Mouse (Mus musculus) heart, postnatal 10 days (tissue): ENCODE measurements around the gene Ces2e. TPM values are rescaled to one million over a fixed set of nuclear protein-coding genes. Genes with fewer than 3 reads are reported as not detected.
"Not testable (repeated sequence)": the region's sequence is repeated elsewhere in the genome, so short reads cannot be mapped to it uniquely, and the experiment has no call there.

Source experiments
- DNase-seq, 2 experiments: peaks; one replicate each; pipeline ENCODE4 v3.0.0; 2021
- intact Hi-C: fragments of 180-260 bp; cut with DNase I; formaldehyde crosslinking; loops from one replicate; pipeline ENCODE4 v1.15.1; 2025
- total RNA-seq, 2 experiments: library from RNA; stranded (reverse); gene quantifications; 2 replicates each; pipeline ENCODE4 v1.2.3; 2021

Gene Ces2e
- total RNA-seq, result under 1 TPM; 0.62 to 0.79 TPM

GRCm38 (mm10) chr8:104925972-104926596 is at the start of gene Ces2e:
Gene Ces2e, plus strand, starts transcription at chr8:104926260.
- DNase-seq, result peak in 1 of 2 experiments; percentile 1
- intact Hi-C loops, result no loop called here

GRCm38 (mm10) chr8:104886223-104886926 is 39.7 kb upstream of the Ces2e start:
- intact Hi-C loops, result not testable (repeated sequence)

GRCm38 (mm10) chr8:104901746-104902145 is 24.3 kb upstream of the Ces2e start:
- no peak for DNase-seq
- intact Hi-C loops, result loop anchor here (5.0 kb wide), 1 partner anchor 244 kb away; no protein-coding TSS in a partner anchor

More at GRCm38 (mm10) chr8:104886223-104886926, 39.7 kb upstream of the Ces2e start:
- DNase-seq, result not testable (repeated sequence)

GRCm38 (mm10) chr8:104907111-104907510 is 18.9 kb upstream of the Ces2e start:
- intact Hi-C loops, result no loop called here
- DNase-seq, result no peak

- intact Hi-C loops, result not testable (repeated sequence)
- peak; percentile 28 to 34 for DNase-seq
These were observed 17.0 kb upstream of the Ces2e start for GRCm38 (mm10) chr8:104909021-104909420.

- DNase-seq, intact Hi-C loops: not testable (repeated sequence)
These were observed 16.4 kb upstream of the Ces2e start for GRCm38 (mm10) chr8:104909651-104910050.

GRCm38 (mm10) chr8:104927301-104927700 is 1.2 kb downstream of the Ces2e start:
- intact Hi-C loops, result no loop called here

GRCm38 (mm10) chr8:104944665-104945064 is 18.6 kb downstream of the Ces2e start:
- intact Hi-C loops, result loop anchor here (5.0 kb wide), 1 partner anchor 273 kb away; no protein-coding TSS in a partner anchor
- DNase-seq, result no peak

More at GRCm38 (mm10) chr8:104927301-104927700, 1.2 kb downstream of the Ces2e start:
- no peak for DNase-seq

- intact Hi-C loops, result loop anchor here (5.0 kb wide), 1 partner anchor 270 kb away; no protein-coding TSS in a partner anchor
- DNase-seq, result no peak
These were observed 21.0 kb downstream of the Ces2e start, which contains the start of gene Ces2f for GRCm38 (mm10) chr8:104947056-104947455. Gene Ces2f, plus strand, starts transcription at chr8:104947356.

- intact Hi-C loops, result loop anchor here (5.0 kb wide), 1 partner anchor 268 kb away; no protein-coding TSS in a partner anchor
- DNase-seq, result no peak
These were observed 23.0 kb downstream of the Ces2e start for GRCm38 (mm10) chr8:104949031-104949430.

- intact Hi-C loops, result no loop called here
- DNase-seq, result peak; percentile 76 to 79
These were observed 35.5 kb downstream of the Ces2e start, which contains the start of gene Ces2g for GRCm38 (mm10) chr8:104961537-104961961. Gene Ces2g, plus strand, starts transcription at chr8:104961718.

GRCm38 (mm10) chr8:104962229-104962901 is 36.3 kb downstream of the Ces2e start:
- DNase-seq, result no peak

GRCm38 (mm10) chr8:104963375-104963894 is 37.4 kb downstream of the Ces2e start:
- DNase-seq, result no peak
- intact Hi-C loops, result no loop called here

More at GRCm38 (mm10) chr8:104962229-104962901, 36.3 kb downstream of the Ces2e start:
- intact Hi-C loops, result no loop called here

- intact Hi-C loops, result no loop called here
- DNase-seq, result no peak
These were observed 58.1 kb downstream of the Ces2e start for GRCm38 (mm10) chr8:104984126-104984525.

Other genes starting within 250 kb of the Ces2e start
- not detected for gene Ces2a, start 192.3 kb upstream of the Ces2e start, total RNA-seq
- under 1 TPM; 0.25 to 0.34 TPM for gene Ces2b, start 94.7 kb upstream of the Ces2e start, total RNA-seq
- not detected for gene Ces2c, start 79.2 kb upstream of the Ces2e start, total RNA-seq
- gene Ces2f, start 21.1 kb downstream of the Ces2e start, total RNA-seq, result not detected
- gene Ces2g, start 35.5 kb downstream of the Ces2e start, total RNA-seq, result 1 to 10 TPM; 2.9 to 4.7 TPM
- not detected for gene Ces2h, start 74.6 kb downstream of the Ces2e start, total RNA-seq
- not detected for gene Ces3a, start 122.3 kb downstream of the Ces2e start, total RNA-seq
- gene Ces3b, start 157.5 kb downstream of the Ces2e start, total RNA-seq, result under 1 TPM in 1 of 2 experiments, not detected in 1; 0.10 TPM
- gene Ces4a, start 205.5 kb downstream of the Ces2e start, total RNA-seq, result not detected
- gene Cbfb, start 244.4 kb downstream of the Ces2e start, total RNA-seq, result 10 to 100 TPM; 32.4 to 37.0 TPM